ENCODE assay signal across 19 mouse cellular contexts in the genomic region with DNA sequence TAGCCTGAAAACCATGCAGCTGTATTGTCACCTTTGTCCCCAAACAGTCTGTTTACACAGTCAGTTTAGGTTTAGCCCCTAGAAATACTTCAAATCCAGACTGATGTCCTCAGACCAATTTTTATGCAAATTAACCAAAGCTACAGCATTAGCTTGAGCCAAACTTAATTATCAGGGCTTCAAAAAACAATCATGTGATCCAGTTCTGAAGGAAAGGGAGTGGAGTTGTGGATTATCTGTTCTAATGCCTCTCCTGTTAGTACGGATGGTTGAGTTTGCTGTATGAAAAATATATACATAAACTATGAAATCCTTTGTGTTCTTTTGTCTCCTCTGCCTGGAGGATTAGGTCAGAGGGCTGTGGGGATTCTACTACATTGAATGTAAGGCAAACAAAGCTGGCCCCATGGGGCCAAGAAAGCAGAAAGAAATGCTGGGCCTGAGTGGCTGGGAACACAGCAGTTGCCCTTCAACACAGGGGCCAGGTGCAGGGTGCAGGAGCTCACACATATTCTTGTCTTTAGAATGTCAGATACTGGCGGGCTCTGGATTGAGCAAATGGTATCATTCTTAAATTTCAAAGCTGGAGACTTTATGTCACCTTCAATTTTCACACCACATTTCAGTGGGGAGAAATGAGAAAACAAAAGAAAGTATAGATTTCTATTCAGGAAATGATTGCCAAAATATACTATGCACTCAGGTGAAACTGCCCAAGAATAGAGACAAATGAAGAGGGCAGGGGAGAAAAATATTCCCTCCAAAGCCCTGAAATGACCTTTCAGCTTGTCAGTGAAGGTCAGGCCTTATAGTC.
DNase-seq lines count a peak whose midpoint lies in the region; ATAC-seq and TF ChIP-seq lines count a peak whose summit lies in the region.
"Had no signal": no experiment of that assay in that cellular context is flagged by ENCODE, and none has a peak within 500 bp of the region (broad histone marks: within the 10 kb centered on the region; RNA-seq: fewer than 3 reads in every experiment).

No protein-coding gene starts in this region.

- peaks cover 12% of the 10 kb centered on the region for H3K4me1 ChIP-seq in forebrain, embryonic 12.5 days
- peaks cover 6% of the 10 kb centered on the region; the same call in 1 of the 2 replicates for H3K4me1 ChIP-seq in midbrain, embryonic 11.5 days (ENCODE audit: control insufficient read depth, insufficient read depth, low read length)
- no peaks in the 10 kb centered on the region for H3K4me1 ChIP-seq in liver, postnatal 0 days (ENCODE audit: insufficient read depth)
- H3K4me1 ChIP-seq: embryonic facial prominence, embryonic 15.5 days; heart, embryonic 12.5 days; stomach, embryonic 15.5 days had no signal

- no peak for TF ChIP-seq CTCF in liver, postnatal 0 days (IDR thresholded peaks at IDR 0.05; ENCODE audit: low read depth)

- H3K9ac ChIP-seq in forebrain, embryonic 12.5 days: no peak overlapping the region
- no peak overlapping the region for H3K9ac ChIP-seq in midbrain, embryonic 11.5 days (ENCODE audit: low read length)
- no peak overlapping the region for H3K9ac ChIP-seq in liver, postnatal 0 days (replicated peaks)
- H3K9ac ChIP-seq: embryonic facial prominence, embryonic 15.5 days; heart, embryonic 12.5 days; neural tube, embryonic 13.5 days; stomach, embryonic 15.5 days had no signal

- no peak overlapping the region for H3K4me3 ChIP-seq in forebrain, embryonic 12.5 days (replicated peaks)
- no peak overlapping the region for H3K4me3 ChIP-seq in midbrain, embryonic 11.5 days (ENCODE audit: low read depth, low read length)
- H3K4me3 ChIP-seq in liver, postnatal 0 days (ENCODE audit: low read depth, low read length): no peak overlapping the region
- H3K4me3 ChIP-seq: embryonic facial prominence, embryonic 15.5 days; heart, embryonic 12.5 days; neural tube, embryonic 13.5 days; stomach, embryonic 15.5 days had no signal

- H3K27ac ChIP-seq in forebrain, embryonic 12.5 days: peak overlapping the region; percentile 65
- peak overlapping the region; percentile 80 for H3K27ac ChIP-seq in midbrain, embryonic 11.5 days (ENCODE audit: low read depth, low read length)
- no peak overlapping the region for H3K27ac ChIP-seq in liver, postnatal 0 days (ENCODE audit: low read depth)
- H3K27ac ChIP-seq: embryonic facial prominence, embryonic 15.5 days; neural tube, embryonic 13.5 days; stomach, embryonic 15.5 days had no signal

- no peak for TF ChIP-seq EP300 in liver, postnatal 0 days (IDR thresholded peaks at IDR 0.05; ENCODE audit: low read depth)

- H3K36me3 ChIP-seq in forebrain, embryonic 12.5 days (replicated peaks): no peaks in the 10 kb centered on the region
- no peaks in the 10 kb centered on the region for H3K36me3 ChIP-seq in midbrain, embryonic 11.5 days (ENCODE audit: control insufficient read depth, insufficient read depth, low read length)
- H3K36me3 ChIP-seq in liver, postnatal 0 days (replicated peaks; ENCODE audit: insufficient read depth, low read length): no peaks in the 10 kb centered on the region
- H3K36me3 ChIP-seq: embryonic facial prominence, embryonic 15.5 days; G1E; heart, embryonic 12.5 days; neural tube, embryonic 13.5 days; stomach, embryonic 15.5 days had no signal

- no peak overlapping the region for H3K4me2 ChIP-seq in forebrain, embryonic 12.5 days
- no peak overlapping the region for H3K4me2 ChIP-seq in midbrain, embryonic 11.5 days
- H3K4me2 ChIP-seq in liver, postnatal 0 days (ENCODE audit: low read depth, low read length): no peak overlapping the region
- H3K4me2 ChIP-seq: embryonic facial prominence, embryonic 15.5 days; heart, embryonic 12.5 days; neural tube, embryonic 13.5 days; stomach, embryonic 15.5 days had no signal

- 0 out of 2 replicates have a peak, but pooled peaks cover 5% of the 10 kb centered on the region for H3K9me3 ChIP-seq in forebrain, embryonic 12.5 days
- peaks cover 6% of the 10 kb centered on the region; the same call in 1 of the 2 replicates for H3K9me3 ChIP-seq in midbrain, embryonic 11.5 days (ENCODE audit: control insufficient read depth, low read length)
- H3K9me3 ChIP-seq in liver, postnatal 0 days (ENCODE audit: low read length): no peaks in the 10 kb centered on the region
- H3K9me3 ChIP-seq: embryonic facial prominence, embryonic 15.5 days; heart, embryonic 12.5 days; neural tube, embryonic 13.5 days; stomach, embryonic 15.5 days had no signal

- DNase-seq in R1 (ENCODE audit: low read depth, low spot score): peak; percentile 36
- peak; percentile 49 for DNase-seq in embryo, embryonic 10 days (ENCODE audit: low spot score)
- peak; percentile 94 for DNase-seq in midbrain, embryonic 11.5 days (ENCODE audit: low spot score, missing footprints)
- no peak for DNase-seq in adrenal gland, postnatal 14 days
- no peak for DNase-seq in liver, postnatal 0 days
- DNase-seq: adrenal gland, postnatal 10 days; cerebellum, postnatal 10 days; gastrocnemius, postnatal 36 days; heart, postnatal 36 days; kidney, postnatal 10 days had no signal

- peak; percentile 93 for ATAC-seq in forebrain, embryonic 12.5 days (ENCODE audit: low FRiP score)
- peak; percentile 96 for ATAC-seq in midbrain, embryonic 11.5 days (ENCODE audit: low FRiP score)
- no peak for ATAC-seq in cerebellum, adult (ENCODE audit: insufficient number of reproducible peaks, low FRiP score, low TSS enrichment)
- no peak for ATAC-seq in monocyte, adult 5-6 weeks (replicated peaks; ENCODE audit: insufficient number of reproducible peaks, low FRiP score, low TSS enrichment, poor library complexity, severe bottlenecking)
- no peak for ATAC-seq in liver, postnatal 0 days
- ATAC-seq: intestine, postnatal 0 days had no signal

- no peaks in the 10 kb centered on the region for H3K27me3 ChIP-seq in forebrain, embryonic 12.5 days
- no peaks in the 10 kb centered on the region for H3K27me3 ChIP-seq in midbrain, embryonic 11.5 days (ENCODE audit: control insufficient read depth, insufficient read depth, low read length)
- no peaks in the 10 kb centered on the region for H3K27me3 ChIP-seq in liver, postnatal 0 days (ENCODE audit: insufficient read depth, low read length)
- H3K27me3 ChIP-seq: embryonic facial prominence, embryonic 15.5 days; heart, embryonic 12.5 days; neural tube, embryonic 13.5 days; stomach, embryonic 15.5 days had no signal

- WGBS in forebrain, embryonic 12.5 days: 4% methylated on average over 2 of the region's 2 CpGs
- WGBS in midbrain, embryonic 11.5 days: 0% methylated on average over 2 of the region's 2 CpGs
- WGBS in liver, postnatal 0 days (ENCODE audit: insufficient replicate concordance): 38% methylated on average over 2 of the region's 2 CpGs

Comparison
In these comparisons a context has a peak if more than half of its experiments do, and no peak if none do; other contexts are left out.
1. DNase-seq: peak in R1 (single experiment), embryo, embryonic 10 days (single experiment) and midbrain, embryonic 11.5 days (single experiment); none in adrenal gland, postnatal 14 days (single experiment) and liver, postnatal 0 days (single experiment).
2. ATAC-seq: peak in forebrain, embryonic 12.5 days (single experiment) and midbrain, embryonic 11.5 days (single experiment); none in cerebellum, adult (single experiment), monocyte, adult 5-6 weeks (single experiment) and liver, postnatal 0 days (single experiment).